Mouse (Mus musculus) neural tube, embryonic 15.5 days (tissue): ENCODE results near the gene Pde8a. TPM values are rescaled to one million over a fixed set of nuclear protein-coding genes. Genes with fewer than 3 reads are reported as not detected.

Source experiments
- ATAC-seq: fragments of 200-750 bp; cut with Nextera tagmentation; 2 replicates; pipeline ENCODE4 v1.8.0; 2017; ENCODE audit warnings: mild to moderate bottlenecking, moderate TSS enrichment, moderate library complexity; ENCODE audit not compliant: low FRiP score
- H3K27ac ChIP-seq: fragments of 300-500 bp; sonication (generic); replicated peaks from 2 replicates; pipeline ENCODE4 v1.5.1; 2015; ENCODE audit warnings: mild to moderate bottlenecking, inconsistent platforms
- H3K27me3 ChIP-seq: fragments of 300-500 bp; sonication (generic); replicated peaks from 2 replicates; pipeline ENCODE4 v1.6.1; 2015; ENCODE audit warnings: inconsistent platforms
- H3K36me3 ChIP-seq: fragments of 300-500 bp; sonication (generic); 2 replicates; pipeline ENCODE4 v1.6.1; 2015; ENCODE audit warnings: inconsistent platforms
- H3K4me1 ChIP-seq: fragments of 300-500 bp; sonication (generic); 2 replicates; pipeline ENCODE4 v1.6.1; 2015; ENCODE audit warnings: inconsistent platforms
- H3K4me2 ChIP-seq: fragments of 300-500 bp; sonication (generic); 2 replicates; pipeline ENCODE4 v1.6.1; 2015; ENCODE audit warnings: inconsistent platforms, mild to moderate bottlenecking, moderate library complexity
- H3K4me3 ChIP-seq: fragments of 300-500 bp; sonication (generic); replicated peaks from 2 replicates; pipeline ENCODE4 v1.5.1; 2015; ENCODE audit warnings: mild to moderate bottlenecking, inconsistent platforms
- H3K9ac ChIP-seq: fragments of 300-500 bp; sonication (generic); replicated peaks from 2 replicates; pipeline ENCODE4 v1.6.1; 2015; ENCODE audit warnings: mild to moderate bottlenecking, inconsistent platforms
- H3K9me3 ChIP-seq: fragments of 300-500 bp; sonication (generic); replicated peaks from 2 replicates; pipeline ENCODE4 v1.6.1; 2016; ENCODE audit warnings: inconsistent platforms
- WGBS: fragments of 180-500 bp; shearing (Covaris S2); methylation state at CpG from one replicate; pipeline ENCODE4 v1.1.7; 2015; ENCODE audit warnings: mixed read lengths; 5-methylcytosine and 5-hydroxymethylcytosine counted together
- polyA plus RNA-seq: library from polyadenylated mRNA; unstranded; fragments of >200 nt; fragmentation: Nextera tagmentation; extraction: Ambion mirVana; gene quantifications from 2 replicates; pipeline ENCODE4 v1.2.1, GENCODE M21; 2015

Gene Pde8a
- polyA plus RNA-seq, 1 experiment from 2014 or later: 2.5 TPM

GRCm38 (mm10) chr7:81321776-81322175 lies 108.4 kb downstream of the Pde8a start:
- Histone ChIP-seq H3K4me1 (no peaks in the 10 kb centered on the region), H3K27me3 (no peaks in the 10 kb centered on the region), H3K4me3 (no peak overlapping the region), H3K9ac (no peak overlapping the region), H3K4me2 (no peak overlapping the region), H3K9me3 (no peaks in the 10 kb centered on the region), H3K27ac (no peak overlapping the region), H3K36me3 (no peaks in the 10 kb centered on the region)
- no peak for ATAC-seq
- 75% methylated on average over 5 of the region's 5 CpGs for WGBS

DNA sequence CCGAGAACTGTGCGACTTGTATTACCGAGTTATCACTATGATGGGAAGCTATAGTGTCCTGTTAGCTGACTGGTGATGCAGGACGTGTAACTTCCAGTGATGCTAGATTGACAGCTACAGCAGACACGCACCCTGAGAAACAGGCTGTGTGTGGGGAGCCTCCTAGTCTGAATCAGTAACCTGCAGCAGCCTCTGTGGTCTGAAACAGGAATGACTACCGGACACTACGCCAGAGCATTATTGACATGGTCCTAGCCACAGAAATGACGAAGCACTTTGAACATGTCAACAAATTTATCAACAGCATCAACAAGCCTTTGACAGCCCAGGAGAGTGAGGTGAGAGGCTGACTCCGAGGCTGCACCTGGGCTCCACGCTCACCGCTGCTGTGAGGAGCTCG lies 112.6 kb downstream of the Pde8a start:
- 90% methylated on average over 12 of the region's 12 CpGs for WGBS
- Histone ChIP-seq H3K36me3 (peaks cover 23% of the 10 kb centered on the region), H3K9me3 (no peaks in the 10 kb centered on the region), H3K9ac (no peak overlapping the region), H3K4me2 (no peak overlapping the region), H3K4me1 (no peaks in the 10 kb centered on the region), H3K4me3 (no peak overlapping the region), H3K27ac (no peak overlapping the region), H3K27me3 (no peaks in the 10 kb centered on the region)
- no peak for ATAC-seq

GRCm38 (mm10) chr7:81326859-81327258 lies 113.5 kb downstream of the Pde8a start:
- no peak overlapping the region for H3K27ac ChIP-seq
- ATAC-seq: no peak
- H3K4me1 ChIP-seq: no peaks in the 10 kb centered on the region
- H3K4me3 ChIP-seq: no peak overlapping the region
- H3K9ac ChIP-seq: no peak overlapping the region
- H3K9me3 ChIP-seq: no peaks in the 10 kb centered on the region
- no peak overlapping the region for H3K4me2 ChIP-seq
- H3K27me3 ChIP-seq: no peaks in the 10 kb centered on the region
- 77% methylated on average over 6 of the region's 6 CpGs for WGBS
- H3K36me3 ChIP-seq: peaks cover 23% of the 10 kb centered on the region

GRCm38 (mm10) chr7:81327661-81328060 lies 114.3 kb downstream of the Pde8a start:
- WGBS: 81% methylated on average over 10 of the region's 10 CpGs

GRCm38 (mm10) chr7:81330767-81331166 lies 117.4 kb downstream of the Pde8a start:
- Histone ChIP-seq H3K4me3 (no peak overlapping the region), H3K27ac (no peak overlapping the region), H3K9me3 (no peaks in the 10 kb centered on the region), H3K9ac (no peak overlapping the region), H3K36me3 (peaks cover 37% of the 10 kb centered on the region), H3K4me2 (no peak overlapping the region), H3K27me3 (no peaks in the 10 kb centered on the region), H3K4me1 (no peaks in the 10 kb centered on the region)
- no peak for ATAC-seq
- WGBS: 12% methylated on average over 3 of the region's 3 CpGs

More at GRCm38 (mm10) chr7:81327661-81328060, 114.3 kb downstream of the Pde8a start:
- ATAC-seq: no peak
- H3K9ac ChIP-seq: no peak overlapping the region
- H3K4me3 ChIP-seq: no peak overlapping the region
- no peaks in the 10 kb centered on the region for H3K9me3 ChIP-seq
- H3K27ac ChIP-seq: no peak overlapping the region
- H3K27me3 ChIP-seq: no peaks in the 10 kb centered on the region
- H3K36me3 ChIP-seq: peaks cover 27% of the 10 kb centered on the region
- H3K4me1 ChIP-seq: no peaks in the 10 kb centered on the region
- no peak overlapping the region for H3K4me2 ChIP-seq

- Histone ChIP-seq H3K9ac (no peak overlapping the region), H3K36me3 (peaks cover 39% of the 10 kb centered on the region), H3K9me3 (no peaks in the 10 kb centered on the region), H3K4me1 (no peaks in the 10 kb centered on the region), H3K27me3 (no peaks in the 10 kb centered on the region), H3K4me2 (no peak overlapping the region), H3K27ac (no peak overlapping the region), H3K4me3 (no peak overlapping the region)
- WGBS: 87% methylated on average over 7 of the region's 7 CpGs
- no peak for ATAC-seq
Observed at GRCm38 (mm10) chr7:81331851-81332250, 118.5 kb downstream of the Pde8a start.

DNA sequence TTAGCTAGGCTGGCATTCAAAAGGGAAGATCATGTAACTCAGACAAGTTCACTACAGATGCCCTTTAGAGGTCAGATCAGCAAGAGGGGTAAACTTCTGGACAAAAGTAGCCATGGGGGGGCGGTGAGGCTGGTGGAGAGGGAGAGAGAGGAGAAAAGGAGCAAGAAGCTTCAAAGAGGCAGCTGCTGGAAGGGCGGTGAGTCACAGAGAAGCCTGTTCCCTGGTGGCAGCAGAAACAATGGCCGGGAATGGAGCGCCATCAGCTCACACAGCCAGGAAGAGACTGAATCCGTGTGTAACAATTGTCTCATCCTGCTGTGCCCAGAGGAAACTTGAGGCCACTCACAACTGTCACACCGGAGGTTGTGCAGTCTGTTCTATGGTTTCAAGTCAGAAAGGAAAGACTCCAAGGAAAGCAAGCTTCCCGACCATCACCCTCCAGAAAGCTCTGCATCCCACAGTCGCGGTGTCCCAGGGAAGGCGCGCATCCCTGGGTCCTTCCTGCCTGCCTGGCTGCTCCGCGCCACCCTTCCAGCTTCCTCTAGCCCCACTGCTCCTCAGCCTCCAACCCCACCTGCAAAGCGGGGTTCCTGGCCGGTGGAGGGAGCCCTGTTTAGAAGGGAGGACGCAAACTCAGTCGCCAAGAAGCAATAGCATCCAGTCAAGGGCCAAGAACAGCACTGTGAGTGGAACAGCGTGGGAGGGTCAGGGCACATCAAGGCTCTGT lies 122.5 kb downstream of the Pde8a start:
- Histone ChIP-seq H3K9ac (no peak overlapping the region), H3K4me1 (no peaks in the 10 kb centered on the region), H3K4me2 (no peak overlapping the region), H3K27ac (peak overlapping the region; percentile 29; the same call in 1 of the 2 replicates), H3K4me3 (no peak overlapping the region), H3K9me3 (no peaks in the 10 kb centered on the region), H3K36me3 (peaks cover 44% of the 10 kb centered on the region), H3K27me3 (no peaks in the 10 kb centered on the region)
- WGBS: 58% methylated on average over 18 of the region's 18 CpGs
- no peak for ATAC-seq

- H3K27ac ChIP-seq: peak overlapping the region; percentile 29; the same call in 1 of the 2 replicates
- peaks cover 49% of the 10 kb centered on the region for H3K36me3 ChIP-seq
- peaks cover 2% of the 10 kb centered on the region; the same call in 1 of the 2 replicates for H3K4me1 ChIP-seq
- H3K27me3 ChIP-seq: no peaks in the 10 kb centered on the region
- H3K4me2 ChIP-seq: no peak overlapping the region
- no peaks in the 10 kb centered on the region for H3K9me3 ChIP-seq
- ATAC-seq: no peak
- WGBS: 47% methylated on average over 8 of the region's 8 CpGs
- H3K9ac ChIP-seq: no peak overlapping the region
- no peak overlapping the region for H3K4me3 ChIP-seq
Observed at GRCm38 (mm10) chr7:81336432-81336786, 123.0 kb downstream of the Pde8a start.

- Histone ChIP-seq H3K4me1 (peaks cover 16% of the 10 kb centered on the region), H3K27me3 (no peaks in the 10 kb centered on the region), H3K4me2 (no peak overlapping the region), H3K9me3 (no peaks in the 10 kb centered on the region), H3K4me3 (no peak overlapping the region), H3K36me3 (peaks cover 54% of the 10 kb centered on the region), H3K9ac (no peak overlapping the region), H3K27ac (no peak overlapping the region)
- WGBS: 96% methylated on average over 21 of the region's 21 CpGs
- ATAC-seq: no peak
Observed at GRCm38 (mm10) chr7:81337785-81338521, 124.6 kb downstream of the Pde8a start.

- no peak overlapping the region for H3K27ac ChIP-seq
- H3K4me1 ChIP-seq: peaks cover 22% of the 10 kb centered on the region
- H3K4me2 ChIP-seq: no peak overlapping the region
- no peak overlapping the region for H3K9ac ChIP-seq
- no peak for ATAC-seq
- 85% methylated on average over 3 of the region's 3 CpGs for WGBS
- H3K4me3 ChIP-seq: no peak overlapping the region
- peaks cover 56% of the 10 kb centered on the region for H3K36me3 ChIP-seq
- H3K27me3 ChIP-seq: no peaks in the 10 kb centered on the region
- H3K9me3 ChIP-seq: no peaks in the 10 kb centered on the region
Observed at GRCm38 (mm10) chr7:81338522-81338873, 125.1 kb downstream of the Pde8a start.

- H3K27me3 ChIP-seq: no peaks in the 10 kb centered on the region
- H3K4me1 ChIP-seq: peaks cover 29% of the 10 kb centered on the region
- H3K9ac ChIP-seq: no peak overlapping the region
- no peak overlapping the region for H3K4me2 ChIP-seq
- peaks cover 55% of the 10 kb centered on the region for H3K36me3 ChIP-seq
- no peaks in the 10 kb centered on the region for H3K9me3 ChIP-seq
- H3K4me3 ChIP-seq: no peak overlapping the region
- WGBS: 81% methylated on average over 4 of the region's 4 CpGs
- ATAC-seq: no peak
- H3K27ac ChIP-seq: no peak overlapping the region
Observed at GRCm38 (mm10) chr7:81339783-81340182, 126.4 kb downstream of the Pde8a start.

- peaks cover 52% of the 10 kb centered on the region for H3K36me3 ChIP-seq
- WGBS: 55% methylated on average over 3 of the region's 3 CpGs
Observed at GRCm38 (mm10) chr7:81341563-81341962, 128.2 kb downstream of the Pde8a start.

More at GRCm38 (mm10) chr7:81341563-81341962, 128.2 kb downstream of the Pde8a start:
- H3K9me3 ChIP-seq: no peaks in the 10 kb centered on the region
- peaks cover 29% of the 10 kb centered on the region for H3K4me1 ChIP-seq
- H3K27ac ChIP-seq: no peak overlapping the region
- no peak overlapping the region for H3K4me2 ChIP-seq
- H3K9ac ChIP-seq: no peak overlapping the region
- H3K27me3 ChIP-seq: no peaks in the 10 kb centered on the region
- H3K4me3 ChIP-seq: no peak overlapping the region
- no peak for ATAC-seq
